Mouse (Mus musculus): ENCODE data around the gene Paf1. TPM values are rescaled to one million over a fixed set of nuclear protein-coding genes. Genes with fewer than 3 reads are reported as not detected.

Gene Paf1
- 38.6 and 78.0 TPM in 2 replicates for polyA plus RNA-seq (2012; ENCODE audit: insufficient read depth, low replicate concordance)

GRCm38 (mm10) chr7:28392429-28393271, at the start of gene Paf1, which contains the start of gene Med29:
Gene Paf1, plus strand, starts transcription at chr7:28392951.
Gene Med29, minus strand, starts transcription at chr7:28392708.
- peak within 1 kb of the TSS; percentile 93 for H3K4me3 ChIP-seq (replicated peaks)
- no peaks in the 10 kb centered on the region for H3K27me3 ChIP-seq (replicated peaks)
- H3K4me1 ChIP-seq: peaks cover 41% of the 10 kb centered on the region
- H3K9me3 ChIP-seq: no peaks in the 10 kb centered on the region
- peaks cover 64% of the 10 kb centered on the region for H3K36me3 ChIP-seq (replicated peaks; ENCODE audit: low read length)
- no peak for TF ChIP-seq GATA1 (IDR thresholded peaks at IDR 0.05; ENCODE audit: borderline replicate concordance, low read length)
- TF ChIP-seq FLI1 (IDR thresholded peaks at IDR 0.05; ENCODE audit: low read length): peak; percentile 46; the same call in 1 of the 2 replicates

DNA sequence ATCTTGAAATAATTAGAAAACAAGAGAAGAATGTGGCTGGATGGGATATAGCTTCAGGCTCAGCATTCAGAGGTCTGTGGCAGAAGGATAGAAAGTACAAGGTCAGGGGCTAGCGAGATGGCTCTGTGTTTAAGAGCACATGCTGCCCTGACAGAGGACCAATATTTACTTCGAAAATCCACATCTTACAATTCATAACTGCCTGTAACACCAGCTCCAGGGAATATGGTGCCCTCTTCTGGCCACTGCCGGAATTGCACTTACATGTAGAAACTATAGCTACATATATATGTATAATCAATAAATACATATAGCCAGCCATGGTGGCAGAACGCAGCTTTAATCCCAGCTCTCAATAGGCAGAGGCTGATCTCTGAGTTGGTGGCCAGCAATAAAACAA, 48.1 kb upstream of the Paf1 start:
- no peak for TF ChIP-seq FLI1 (IDR thresholded peaks at IDR 0.05; ENCODE audit: low read length)
- no peak for TF ChIP-seq GATA1 (IDR thresholded peaks at IDR 0.05; ENCODE audit: borderline replicate concordance, low read length)
- Histone ChIP-seq H3K36me3 (replicated peaks; ENCODE audit: low read length) (no peaks in the 10 kb centered on the region), H3K9me3 (no peaks in the 10 kb centered on the region), H3K4me3 (replicated peaks) (peak overlapping the region; percentile 38), H3K27me3 (replicated peaks) (no peaks in the 10 kb centered on the region), H3K4me1 (peaks cover 61% of the 10 kb centered on the region)

DNA sequence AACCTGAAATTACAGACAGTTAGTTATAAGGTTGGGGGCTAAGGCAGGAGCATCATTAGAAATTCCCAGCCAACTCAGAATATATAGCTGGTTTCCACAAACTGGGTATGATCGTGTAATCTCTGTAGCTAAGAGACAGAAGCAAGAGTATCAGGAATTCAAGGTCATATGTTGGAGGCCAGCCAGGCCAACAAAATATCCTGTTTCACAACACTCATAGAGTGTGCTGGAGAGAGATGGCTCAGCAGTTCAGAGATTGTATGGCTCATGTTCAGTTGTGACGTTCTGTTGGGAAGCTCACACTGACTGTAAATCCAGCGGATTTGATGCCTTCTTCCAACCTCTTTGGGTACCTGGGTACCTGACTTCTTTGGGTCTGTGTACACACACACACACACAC, 45.0 kb upstream of the Paf1 start:
- H3K9me3 ChIP-seq: no peaks in the 10 kb centered on the region
- H3K4me1 ChIP-seq: peaks cover 57% of the 10 kb centered on the region
- no peaks in the 10 kb centered on the region for H3K27me3 ChIP-seq (replicated peaks)
- TF ChIP-seq FLI1 (IDR thresholded peaks at IDR 0.05; ENCODE audit: low read length): no peak
- TF ChIP-seq GATA1 (IDR thresholded peaks at IDR 0.05; ENCODE audit: borderline replicate concordance, low read length): no peak
- no peak overlapping the region for H3K4me3 ChIP-seq (replicated peaks)
- peaks cover 12% of the 10 kb centered on the region for H3K36me3 ChIP-seq (replicated peaks; ENCODE audit: low read length)

DNA sequence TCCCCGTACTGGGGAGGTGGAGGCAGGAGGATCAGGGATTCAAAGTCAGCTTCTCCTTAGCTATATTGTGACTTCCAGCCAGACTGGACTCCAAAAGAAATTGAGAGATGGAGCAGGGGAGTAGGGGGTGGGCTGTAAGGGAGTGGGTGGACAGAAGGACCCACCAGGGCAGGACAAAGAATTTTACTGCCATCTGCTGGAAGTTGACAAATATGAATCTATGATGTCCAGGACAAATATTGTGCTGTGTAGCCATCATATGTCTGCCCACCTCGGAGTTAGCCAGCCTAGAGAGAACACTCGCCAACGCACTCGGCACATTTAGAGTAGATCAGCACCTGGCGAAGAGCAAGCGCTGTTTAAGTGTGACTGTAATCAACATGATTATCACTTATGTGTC, 44.1 kb upstream of the Paf1 start:
- Histone ChIP-seq H3K9me3 (no peaks in the 10 kb centered on the region), H3K36me3 (replicated peaks; ENCODE audit: low read length) (peaks cover 21% of the 10 kb centered on the region), H3K4me1 (peaks cover 49% of the 10 kb centered on the region), H3K4me3 (replicated peaks) (no peak overlapping the region), H3K27me3 (replicated peaks) (no peaks in the 10 kb centered on the region)
- no peak for TF ChIP-seq FLI1 (IDR thresholded peaks at IDR 0.05; ENCODE audit: low read length)
- TF ChIP-seq GATA1 (IDR thresholded peaks at IDR 0.05; ENCODE audit: borderline replicate concordance, low read length): no peak

- Histone ChIP-seq H3K4me1 (peaks cover 43% of the 10 kb centered on the region), H3K27me3 (replicated peaks) (no peaks in the 10 kb centered on the region), H3K36me3 (replicated peaks; ENCODE audit: low read length) (peaks cover 36% of the 10 kb centered on the region), H3K4me3 (replicated peaks) (peak within 1 kb of the TSS; percentile 99), H3K9me3 (no peaks in the 10 kb centered on the region)
- peak; percentile 56; the same call in 1 of the 2 replicates for TF ChIP-seq FLI1 (IDR thresholded peaks at IDR 0.05; ENCODE audit: low read length)
- TF ChIP-seq GATA1 (IDR thresholded peaks at IDR 0.05; ENCODE audit: borderline replicate concordance, low read length): no peak
Observed at GRCm38 (mm10) chr7:28350155-28350883, 42.4 kb upstream of the Paf1 start, which contains the start of gene Rps16. Gene Rps16, plus strand, starts transcription at chr7:28350652.

- H3K36me3 ChIP-seq (replicated peaks; ENCODE audit: low read length): peaks cover 37% of the 10 kb centered on the region
- TF ChIP-seq FLI1 (IDR thresholded peaks at IDR 0.05; ENCODE audit: low read length): no peak
- no peak for TF ChIP-seq GATA1 (IDR thresholded peaks at IDR 0.05; ENCODE audit: borderline replicate concordance, low read length)
- H3K4me1 ChIP-seq: peaks cover 45% of the 10 kb centered on the region
- H3K4me3 ChIP-seq (replicated peaks): peak overlapping the region; percentile 99
- H3K27me3 ChIP-seq (replicated peaks): no peaks in the 10 kb centered on the region
- H3K9me3 ChIP-seq: no peaks in the 10 kb centered on the region
Observed at GRCm38 (mm10) chr7:28351676-28352191, 41.0 kb upstream of the Paf1 start.

GRCm38 (mm10) chr7:28353267-28353666, 39.5 kb upstream of the Paf1 start:
- Histone ChIP-seq H3K9me3 (no peaks in the 10 kb centered on the region), H3K4me3 (replicated peaks) (no peak overlapping the region), H3K4me1 (peaks cover 54% of the 10 kb centered on the region), H3K36me3 (replicated peaks; ENCODE audit: low read length) (peaks cover 37% of the 10 kb centered on the region), H3K27me3 (replicated peaks) (peaks cover 2% of the 10 kb centered on the region)
- TF ChIP-seq FLI1 (IDR thresholded peaks at IDR 0.05; ENCODE audit: low read length): no peak
- TF ChIP-seq GATA1 (IDR thresholded peaks at IDR 0.05; ENCODE audit: borderline replicate concordance, low read length): no peak

DNA sequence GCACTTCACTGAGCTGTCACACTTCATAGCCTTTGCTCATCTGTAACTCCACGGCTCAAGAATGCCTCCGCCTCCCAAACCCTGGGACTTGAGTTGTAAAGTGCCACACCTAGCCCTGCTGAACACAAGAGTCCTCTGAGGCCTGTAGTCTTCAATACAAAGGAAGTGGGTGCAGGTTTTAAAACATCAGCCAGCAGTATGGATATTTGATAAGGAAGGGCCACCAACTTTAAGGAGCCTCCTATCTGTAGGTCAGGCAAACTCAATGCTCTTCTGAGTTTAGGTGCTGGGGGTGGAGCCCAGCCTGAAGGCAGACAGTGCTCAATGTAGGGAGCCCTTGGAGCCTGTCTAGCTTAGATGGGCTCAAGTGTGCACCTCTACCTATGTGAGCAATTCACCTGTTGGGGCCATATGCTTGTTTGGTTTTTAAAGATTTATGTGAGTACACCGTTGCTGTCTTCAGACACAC, 38.6 kb upstream of the Paf1 start:
- Histone ChIP-seq H3K4me3 (replicated peaks) (no peak overlapping the region), H3K4me1 (peaks cover 54% of the 10 kb centered on the region), H3K36me3 (replicated peaks; ENCODE audit: low read length) (peaks cover 39% of the 10 kb centered on the region), H3K27me3 (replicated peaks) (peaks cover 4% of the 10 kb centered on the region), H3K9me3 (no peaks in the 10 kb centered on the region)
- TF ChIP-seq GATA1 (IDR thresholded peaks at IDR 0.05; ENCODE audit: borderline replicate concordance, low read length): no peak
- TF ChIP-seq FLI1 (IDR thresholded peaks at IDR 0.05; ENCODE audit: low read length): no peak

DNA sequence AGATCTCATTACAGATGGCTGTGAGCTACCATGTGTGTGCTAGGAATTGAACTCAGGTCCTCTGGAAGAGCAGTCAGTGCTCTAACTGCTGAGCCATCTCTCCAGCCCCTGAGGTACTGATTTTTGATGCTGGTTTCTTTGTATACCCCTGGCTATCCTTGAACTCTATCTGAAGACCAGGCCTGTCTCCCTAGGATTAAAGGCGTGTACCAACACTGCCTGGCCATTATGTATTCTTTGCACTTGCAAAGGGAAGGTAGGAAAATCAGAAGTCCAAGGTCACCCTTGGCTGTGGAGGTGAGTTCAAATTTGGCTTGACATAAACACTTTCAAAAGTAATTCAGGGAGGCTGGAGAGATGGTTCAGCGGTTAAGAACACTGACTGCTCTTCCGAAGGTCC, 38.2 kb upstream of the Paf1 start:
- H3K36me3 ChIP-seq (replicated peaks; ENCODE audit: low read length): peaks cover 42% of the 10 kb centered on the region
- TF ChIP-seq FLI1 (IDR thresholded peaks at IDR 0.05; ENCODE audit: low read length) (no peak), GATA1 (IDR thresholded peaks at IDR 0.05; ENCODE audit: borderline replicate concordance, low read length) (no peak)
- no peaks in the 10 kb centered on the region for H3K9me3 ChIP-seq
- H3K4me3 ChIP-seq (replicated peaks): no peak overlapping the region
- peaks cover 4% of the 10 kb centered on the region for H3K27me3 ChIP-seq (replicated peaks)
- H3K4me1 ChIP-seq: peaks cover 49% of the 10 kb centered on the region

All from megakaryocyte, embryonic 14.5 days (primary cell).